Mouse (Mus musculus) brain, embryonic 14.5 days (tissue): ENCODE measurements around the gene Lepr.

ENCODE experiments used
- CTCF ChIP-seq: fragments of 200-500 bp; IDR thresholded peaks from 2 replicates; pipeline ENCODE4 v1.5.1; 2012; ENCODE audit warnings: inconsistent platforms, mild to moderate bottlenecking, moderate library complexity, borderline replicate concordance; ENCODE audit not compliant: insufficient read depth, insufficient read length; ENCODE audit errors: extremely low read depth
- POLR2A ChIP-seq: fragments of 200-500 bp; IDR thresholded peaks from 2 replicates; pipeline ENCODE4 v1.6.1; 2012; ENCODE audit warnings: mild to moderate bottlenecking, inconsistent platforms, borderline replicate concordance; ENCODE audit not compliant: poor library complexity, insufficient read depth, insufficient read length, severe bottlenecking; ENCODE audit errors: extremely low read depth

GRCm38 (mm10) chr4:101745534-101745933 is 28.3 kb downstream of the Lepr start:
- TF ChIP-seq CTCF: no peak
- TF ChIP-seq POLR2A: no peak
